Mouse (Mus musculus) frontal cortex, adult (tissue): ENCODE results near the gene Runx1.

ENCODE experiments used
- ATAC-seq: cut with Nextera tagmentation; 2 replicates; pipeline ENCODE4 v1.9.2; 2017; ENCODE audit warnings: mild to moderate bottlenecking, moderate library complexity, mixed read lengths; ENCODE audit not compliant: low TSS enrichment

Gene Runx1

DNA sequence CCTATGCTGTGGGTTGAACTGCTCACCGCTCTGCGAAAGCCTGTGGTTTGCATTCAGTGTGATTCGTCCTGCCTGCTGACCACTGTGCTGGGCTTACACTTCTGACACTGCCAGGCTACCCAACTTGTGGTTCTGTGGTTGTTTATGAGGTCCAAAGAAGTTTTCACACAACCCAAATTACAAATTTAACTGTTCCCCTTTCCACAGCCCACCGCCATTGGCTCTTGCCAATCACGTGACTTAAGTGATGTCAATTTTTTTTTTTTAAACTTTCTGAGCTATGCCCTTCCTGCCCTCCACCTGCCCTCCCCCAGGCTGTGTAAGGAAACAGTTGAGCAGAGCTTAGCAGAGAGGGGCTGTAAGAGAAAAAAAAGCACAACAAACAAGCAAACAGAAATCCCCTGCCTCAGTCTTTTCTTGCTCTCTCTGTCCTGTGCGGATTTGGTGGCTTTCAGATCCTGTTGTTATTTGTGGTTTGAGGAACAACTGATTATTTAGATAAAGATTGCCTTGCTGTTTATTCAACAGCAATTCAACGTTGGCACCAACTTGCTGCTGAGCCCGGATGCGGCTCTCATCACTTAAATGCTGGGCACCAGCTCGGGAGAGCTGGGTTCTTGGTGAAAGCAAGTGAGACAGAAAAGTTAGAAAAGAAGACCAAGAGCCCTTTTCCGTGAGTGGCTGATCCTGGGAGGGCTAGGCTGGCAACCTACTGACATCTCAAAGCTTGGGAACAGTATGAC is at the start of gene Runx1:
TSS of gene Runx1 (minus strand) at position 242 of the 743 bp plus-strand sequence.
- ATAC-seq = no peak

- ATAC-seq = no peak
Observed at GRCm38 (mm10) chr16:92874015-92874414, 48.1 kb upstream of the Runx1 start.

GRCm38 (mm10) chr16:92871728-92872127 is 45.8 kb upstream of the Runx1 start:
- ATAC-seq = no peak

DNA sequence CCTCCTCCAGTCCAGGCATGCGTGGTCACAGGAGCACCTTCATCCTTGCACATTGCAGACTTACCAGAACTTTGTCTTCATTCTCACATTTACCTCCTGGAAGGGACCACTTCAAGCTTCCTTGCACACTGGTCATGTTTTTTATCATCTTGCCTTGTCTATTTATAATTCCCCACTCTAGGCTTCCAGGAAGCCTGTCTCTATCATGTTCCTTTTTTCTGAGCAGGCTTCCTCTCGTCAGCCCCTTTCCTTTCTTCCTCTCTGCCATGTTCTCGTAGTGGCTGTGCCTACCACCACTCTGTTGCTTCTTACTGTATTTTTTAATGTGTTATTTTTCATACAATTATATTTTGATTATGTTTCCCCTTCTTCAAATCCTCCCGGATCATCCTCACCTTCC is 42.6 kb upstream of the Runx1 start:
- no peak for ATAC-seq

DNA sequence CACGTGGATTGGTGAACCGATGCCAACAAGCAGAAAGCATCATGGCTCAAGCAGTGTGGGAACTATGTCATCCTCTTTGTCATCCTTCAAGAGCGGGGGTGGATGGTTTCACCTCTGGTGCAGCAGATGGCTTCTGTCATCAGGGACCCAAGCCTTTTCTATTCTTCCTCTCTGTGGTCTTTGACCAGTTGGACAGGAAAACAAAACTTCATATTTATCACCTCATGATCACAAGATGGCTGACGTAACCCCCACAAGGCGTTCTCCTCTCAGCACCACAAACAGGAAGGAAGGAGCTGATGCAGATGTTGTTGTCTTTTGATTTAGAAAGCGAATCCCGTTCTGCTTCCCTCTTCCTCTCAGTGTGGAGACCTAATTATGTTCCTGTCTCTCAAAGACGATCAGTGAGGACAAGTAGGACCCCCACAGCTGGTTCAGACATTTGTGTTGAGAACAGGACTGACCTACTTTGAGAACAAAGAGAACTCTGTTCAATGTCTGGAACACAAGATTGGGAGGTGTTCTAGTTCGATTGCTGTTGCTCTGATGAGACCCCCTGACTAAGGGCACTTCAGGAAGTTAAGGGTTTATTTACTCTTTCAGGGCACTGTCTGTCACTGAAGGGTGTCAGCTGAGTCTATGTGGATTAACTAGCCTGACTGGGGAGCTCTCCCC is 41.4 kb upstream of the Runx1 start:
- ATAC-seq = no peak

- ATAC-seq = no peak
Observed at GRCm38 (mm10) chr16:92865314-92865713, 39.4 kb upstream of the Runx1 start.

DNA sequence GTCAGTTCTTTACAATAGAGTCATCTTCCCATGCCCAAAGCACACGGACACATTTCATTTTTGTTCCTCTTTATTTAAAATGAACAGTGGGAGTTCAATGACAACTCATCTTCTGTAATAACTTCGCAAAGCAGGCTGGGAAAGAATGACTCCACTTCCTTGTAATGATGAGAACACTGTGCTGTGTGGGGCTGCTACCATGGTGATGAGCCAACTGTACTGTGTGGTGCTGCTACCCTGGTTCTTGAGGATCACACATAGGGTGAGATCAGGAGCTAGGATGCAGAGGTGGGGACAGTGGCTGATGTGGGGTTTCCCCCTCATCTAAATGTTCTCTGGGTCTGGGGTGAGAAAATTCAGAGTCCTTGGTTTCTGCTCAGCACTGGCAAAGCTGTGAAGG is 38.2 kb upstream of the Runx1 start:
- ATAC-seq = no peak

- no peak for ATAC-seq
Observed at GRCm38 (mm10) chr16:92863179-92863578, 37.2 kb upstream of the Runx1 start.

DNA sequence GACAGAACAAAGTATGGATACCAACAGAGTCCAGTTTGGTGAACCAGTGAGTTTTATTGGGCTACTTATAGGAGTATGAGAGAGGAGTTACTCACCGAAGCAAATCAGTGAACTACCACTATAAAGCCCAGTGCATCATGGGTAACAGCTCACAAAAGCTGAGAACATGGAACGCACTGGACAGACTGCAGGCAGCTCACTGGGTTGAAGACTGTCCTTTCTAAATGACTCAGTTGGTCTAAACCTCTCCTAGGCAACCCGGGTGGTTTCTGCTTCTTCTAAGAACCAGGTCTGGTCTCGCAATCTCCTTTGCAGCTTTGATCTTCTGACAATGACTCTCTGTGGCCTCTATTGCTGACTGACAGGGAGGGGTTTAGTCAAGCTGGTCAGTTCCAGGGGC is 36.5 kb upstream of the Runx1 start:
- no peak for ATAC-seq

- no peak for ATAC-seq
Observed at GRCm38 (mm10) chr16:92861571-92861970, 35.6 kb upstream of the Runx1 start.

DNA sequence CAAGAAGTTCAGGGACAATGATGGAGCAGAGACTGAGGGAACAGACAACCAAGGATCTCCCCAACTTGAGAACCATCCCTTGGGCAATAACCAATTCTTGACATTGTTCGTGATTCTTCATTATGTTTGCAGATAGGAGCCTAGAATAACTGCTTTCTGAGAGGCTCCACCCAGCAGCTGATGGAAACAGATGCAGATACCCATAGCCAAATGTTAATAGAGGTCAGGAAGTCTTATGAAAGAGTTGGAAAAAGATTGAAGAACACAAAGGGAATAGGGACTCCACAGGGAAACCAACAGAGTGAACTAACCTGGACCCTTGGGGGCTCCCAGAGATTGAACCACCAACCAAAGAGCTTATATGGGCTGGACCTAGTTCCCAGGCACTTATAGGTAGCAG is 34.7 kb upstream of the Runx1 start:
- ATAC-seq = no peak

DNA sequence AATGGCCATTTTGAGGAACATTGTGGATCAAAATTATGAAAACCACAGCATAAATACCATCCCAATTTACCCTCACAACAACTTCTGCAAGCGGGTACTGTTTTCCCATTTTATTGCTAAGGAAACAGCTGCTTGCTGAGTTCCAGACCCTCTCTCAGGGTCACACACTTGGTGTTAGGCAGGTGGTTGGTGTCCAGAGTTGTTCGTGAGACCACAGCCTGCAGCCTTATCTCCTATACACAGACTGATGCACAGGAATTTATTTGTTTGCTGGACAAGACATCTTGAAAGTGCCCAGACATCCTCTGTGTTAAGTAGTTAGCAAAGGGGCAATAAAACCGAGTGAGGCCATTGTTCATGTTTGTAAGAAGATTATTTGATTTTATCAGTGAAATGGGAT is 30.8 kb upstream of the Runx1 start:
- no peak for ATAC-seq

DNA sequence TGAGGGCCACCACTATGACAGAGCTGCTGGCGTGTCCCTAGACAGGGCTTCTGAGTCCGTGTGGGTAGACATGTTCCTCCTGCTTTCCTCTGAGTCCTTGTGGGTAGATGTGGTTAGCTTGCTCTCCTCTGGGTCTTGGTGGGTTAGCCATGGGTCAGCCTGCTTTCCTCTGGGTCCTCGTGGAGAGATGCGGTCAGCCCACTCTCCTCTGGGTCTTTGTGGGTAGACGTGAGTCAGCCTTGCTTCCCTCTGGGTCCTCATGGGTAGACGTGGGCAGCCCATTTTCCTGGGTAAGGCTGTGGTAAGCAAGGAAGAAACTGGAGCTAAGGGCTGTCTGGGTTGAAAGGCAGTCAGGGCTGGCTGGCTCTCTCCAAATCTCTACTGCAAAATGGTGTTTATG is 26.3 kb upstream of the Runx1 start:
- ATAC-seq = no peak

GRCm38 (mm10) chr16:92850416-92850815 is 24.5 kb upstream of the Runx1 start:
- no peak for ATAC-seq

- no peak for ATAC-seq
Observed at GRCm38 (mm10) chr16:92847762-92848300, 21.9 kb upstream of the Runx1 start.

DNA sequence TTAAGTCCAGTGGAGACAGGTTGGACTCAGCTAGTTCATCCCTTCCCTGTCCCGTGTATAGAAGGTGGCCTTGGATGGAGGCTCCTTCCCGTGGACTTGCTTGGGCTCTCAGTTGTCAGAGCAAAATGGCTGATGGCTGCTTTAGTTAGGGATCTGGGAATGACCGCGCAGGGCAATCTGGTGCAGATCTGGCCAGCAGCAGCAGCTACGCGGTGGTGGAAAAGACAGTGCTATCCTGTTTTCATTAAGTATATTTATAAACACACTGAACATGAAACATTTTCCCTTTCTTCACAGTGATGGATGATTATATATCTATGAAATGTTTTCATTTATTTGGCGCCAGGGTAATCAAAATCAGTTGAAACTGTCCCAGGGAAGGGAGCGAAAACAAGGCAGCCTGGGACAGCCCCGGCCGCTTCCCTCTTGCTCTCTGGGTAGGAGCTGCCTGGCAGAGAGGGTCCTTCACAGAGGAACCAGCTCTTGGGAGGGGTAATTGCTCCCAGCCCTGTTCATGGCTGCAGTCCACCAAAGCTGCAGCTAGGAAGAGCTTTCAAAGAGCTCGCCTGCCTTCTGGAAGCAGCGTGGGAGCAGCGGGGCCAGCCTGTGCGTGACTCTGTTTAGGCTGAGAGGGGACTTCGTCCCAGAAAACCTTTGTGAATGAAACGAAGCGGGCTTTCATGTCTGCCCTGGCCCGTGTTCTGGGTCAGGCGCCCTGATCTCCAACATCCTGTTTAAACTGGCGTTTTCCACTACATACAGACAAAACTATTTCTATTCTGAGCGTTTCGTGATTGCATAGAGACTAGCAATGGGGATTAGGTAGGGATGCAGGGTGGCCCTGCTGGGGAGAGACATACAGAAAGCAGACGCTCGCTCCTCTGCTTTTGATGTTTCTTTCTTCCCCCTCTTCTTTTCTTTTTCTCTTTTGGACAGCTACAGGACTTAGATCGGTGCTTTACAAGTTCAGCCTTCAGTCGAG is 19.6 kb upstream of the Runx1 start:
- ATAC-seq = peak; percentile 59; the same call in 1 of the 2 replicates

DNA sequence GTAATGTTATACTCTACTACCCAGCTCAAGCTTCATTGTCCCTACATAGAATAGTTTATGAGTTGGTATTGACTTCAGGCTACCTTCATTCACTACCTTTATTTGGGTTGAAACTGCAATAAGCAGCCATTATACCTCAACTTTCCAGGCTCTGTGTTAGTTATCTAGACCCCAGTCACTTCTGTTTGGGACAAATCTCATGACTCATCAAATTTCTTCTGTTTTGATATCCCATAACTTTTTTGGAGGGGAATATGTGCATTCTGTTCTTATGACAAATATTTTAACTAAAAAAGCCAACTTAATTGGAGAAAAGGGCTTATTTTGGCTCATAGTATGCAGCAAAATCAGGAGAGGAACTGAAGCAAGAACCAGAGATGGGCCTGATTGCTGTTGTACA is 12.8 kb upstream of the Runx1 start:
- no peak for ATAC-seq

- no peak for ATAC-seq
Observed at GRCm38 (mm10) chr16:92831341-92831740, 5.4 kb upstream of the Runx1 start.

DNA sequence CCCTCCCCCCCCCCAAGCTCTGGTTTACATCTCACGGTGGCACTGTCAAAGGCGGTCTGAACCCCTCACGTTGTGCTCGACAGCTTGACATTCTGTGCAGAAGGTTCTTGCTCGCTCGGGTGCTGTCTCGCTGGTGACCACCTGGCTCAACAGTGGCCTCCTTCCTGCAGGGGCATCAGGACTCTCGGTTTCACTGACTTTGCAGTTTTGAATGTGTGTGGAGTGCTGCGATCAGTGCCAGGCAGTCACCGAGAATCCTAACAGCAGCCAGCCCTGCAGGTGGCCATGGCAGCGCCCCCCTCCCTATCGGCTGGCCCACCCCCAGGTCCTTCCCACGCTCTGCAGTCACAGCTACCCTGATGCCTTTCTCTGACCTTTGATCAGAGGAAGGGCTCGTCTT is 4.5 kb upstream of the Runx1 start:
- ATAC-seq = no peak

DNA sequence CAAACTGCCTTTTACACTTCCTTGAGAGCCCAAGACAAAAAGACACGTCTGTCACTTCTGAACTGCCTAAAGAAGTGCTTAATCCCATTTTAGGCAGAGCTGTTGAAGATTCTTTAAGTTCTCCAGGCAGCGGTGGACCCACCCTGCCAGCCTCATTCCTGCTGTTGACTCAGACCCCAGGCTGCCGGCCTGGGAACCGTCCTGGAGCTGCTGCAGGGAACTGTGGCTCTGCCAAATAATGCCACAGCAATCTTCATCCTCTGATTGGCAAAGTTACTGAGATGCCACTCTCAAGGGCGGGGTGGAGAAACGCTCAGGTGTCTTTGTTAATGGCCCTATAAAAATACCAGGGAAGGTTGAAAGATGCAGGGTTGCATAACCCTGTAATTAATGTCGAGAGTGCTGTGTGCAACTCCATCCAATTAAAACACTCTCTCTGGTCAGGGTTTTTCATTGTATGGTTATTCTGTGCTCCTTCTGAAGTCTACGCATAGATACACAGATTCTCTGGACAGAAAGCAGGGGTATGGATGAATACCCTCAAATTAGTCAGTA is 2.4 kb upstream of the Runx1 start:
- ATAC-seq = no peak

DNA sequence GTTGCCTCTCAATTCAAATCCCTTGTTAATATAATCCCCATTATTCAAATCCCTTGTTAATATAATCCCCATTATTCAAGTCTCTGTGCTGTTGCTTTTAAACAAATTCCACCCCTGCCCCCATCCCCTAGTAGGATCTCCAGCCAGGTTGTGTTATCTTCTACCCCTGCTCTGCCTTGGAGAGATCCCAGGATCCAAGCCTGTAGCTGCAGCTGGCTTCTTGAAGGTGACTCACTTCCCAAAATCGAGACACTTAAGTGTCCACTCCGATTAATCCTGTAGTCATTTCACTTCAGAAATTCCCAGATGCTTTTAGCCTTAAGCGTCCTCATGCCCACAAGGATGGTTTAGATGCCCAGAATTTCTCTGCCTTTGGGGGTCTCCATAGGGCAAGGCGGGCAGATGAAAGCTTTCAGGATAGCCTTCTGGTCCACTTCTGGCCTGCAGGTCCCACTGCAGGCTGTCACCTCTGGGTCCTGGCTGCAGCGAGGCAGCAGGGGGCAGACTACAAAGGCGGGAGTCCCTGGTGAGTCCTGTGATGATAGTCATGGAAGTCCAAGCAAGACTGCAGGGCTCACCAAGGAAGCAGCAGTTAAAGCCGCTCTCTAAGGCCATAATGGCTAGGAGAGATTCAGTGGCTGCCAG is 1.8 kb upstream of the Runx1 start:
- ATAC-seq = no peak
